8 mouse cellular contexts compared by ENCODE assay signal in genomic region chr1:72211701-72212699, GRCm38 (mm10). TPM values are rescaled to one million over a fixed set of nuclear protein-coding genes. Genes with fewer than 3 reads are reported as not detected.
DNase-seq lines count a peak whose midpoint lies in the region; TF ChIP-seq lines count a peak whose summit lies in the region.

Gene Mreg, minus strand, starts transcription at chr1:72212307.

- peaks cover 10% of the 10 kb centered on the region; the same call in 1 of the 2 replicates for H3K36me3 ChIP-seq in ES-E14 (ENCODE audit: control insufficient read depth, insufficient read depth, low read length, poor library complexity, severe bottlenecking)
- no peaks in the 10 kb centered on the region for H3K36me3 ChIP-seq in hindbrain, embryonic 10.5 days

- peaks cover 7% of the 10 kb centered on the region for H3K27me3 ChIP-seq in hindbrain, embryonic 10.5 days (ENCODE audit: insufficient read depth, poor library complexity, severe bottlenecking)

- peak within 1 kb of the TSS; percentile 97 for H3K9ac ChIP-seq in ES-E14 (ENCODE audit: insufficient read depth, low read depth, low read length, poor library complexity, severe bottlenecking)

- DNase-seq in ES-E14 (ENCODE audit: low read depth, low spot score): no peak
- peak; percentile 81 for DNase-seq in cerebellum, adult 11-12 months
- DNase-seq in forelimb bud, embryonic 11.5 days (ENCODE audit: low read depth, low spot score): peak; percentile 54
- DNase-seq in hindbrain, embryonic 10.5 days (ENCODE audit: low spot score): peak; percentile 75
- peak; percentile 26 for DNase-seq in left cerebral cortex, adult 11 months (ENCODE audit: low spot score)
- peak; percentile 66 to 73 for DNase-seq in lung, postnatal 4 days
- DNase-seq in retina, postnatal 7 days (ENCODE audit: low read depth, low spot score): peak; percentile 82
- peak; percentile 74 for DNase-seq in yolk sac, embryonic 10.5 days (ENCODE audit: low spot score)

- H3K27ac ChIP-seq in ES-E14 (ENCODE audit: insufficient read depth, low read depth, low read length, poor library complexity, severe bottlenecking): peak within 1 kb of the TSS; percentile 97
- H3K27ac ChIP-seq in hindbrain, embryonic 10.5 days: peak within 1 kb of the TSS; percentile 87

- H3K4me3 ChIP-seq in ES-E14 (ENCODE audit: insufficient read depth in 1 of 2, low read depth in 1 of 2, low read length in 2 of 2, poor library complexity in 1 of 2, severe bottlenecking in 1 of 2): peak within 1 kb of the TSS; percentile 95 to 99
- H3K4me3 ChIP-seq in hindbrain, embryonic 10.5 days: peak within 1 kb of the TSS; percentile 77

- in situ Hi-C loops in ES-E14 (cut with MboI; ENCODE audit: low sequenced_read_pairs in 2 of 2, unreplicated experiment in 2 of 2): no loop called here

- H3K9me3 ChIP-seq in ES-E14 (ENCODE audit: control insufficient read depth, insufficient read depth, low read depth, low read length): no peaks in the 10 kb centered on the region
- no peaks in the 10 kb centered on the region for H3K9me3 ChIP-seq in hindbrain, embryonic 10.5 days

- WGBS in hindbrain, embryonic 10.5 days: 1% methylated on average over 71 of the region's 89 CpGs

- H3K4me1 ChIP-seq in ES-E14 (ENCODE audit: control insufficient read depth in 2 of 2, insufficient read depth in 2 of 2, low read length in 2 of 2, poor library complexity in 1 of 2): peaks cover 5 to 26% of the 10 kb centered on the region in 2 experiments
- peaks cover 25% of the 10 kb centered on the region for H3K4me1 ChIP-seq in hindbrain, embryonic 10.5 days (replicated peaks)

TF ChIP-seq in ES-E14, 5 proteins besides CTCF, POLR2A, EP300 and RAD21:
- TF ChIP-seq ZNF384 (IDR thresholded peaks at IDR 0.05; ENCODE audit: low read depth, low read length): peak; percentile 90
- no peak for TF ChIP-seq MAFK (IDR thresholded peaks at IDR 0.05; ENCODE audit: insufficient read depth, low read depth, low read length)

RNA-seq across cellular contexts. Expression of gene Mreg, which starts in this region (rescaled TPM):
- total RNA-seq in ES-E14 (2012; rRNA removed): 92.1 and 94.8 TPM in 2 replicates
- 12.3 and 27.2 TPM in 2 replicates for polyA plus RNA-seq in hindbrain, embryonic 10.5 days (2016; fragmentation: Nextera tagmentation; extraction: Ambion mirVana)
